Mouse (Mus musculus) T-helper 1 cell (primary cell): ENCODE results near the gene Gm20517.

Experiments
- in situ Hi-C: fragments of 300-600 bp; cut with MboI, MseI; formaldehyde crosslinking; loops from one replicate; pipeline ENCODE4 v1.15.1; 2025; ENCODE audit warnings: high pct_unique_total_duplicates

The Gm20517 gene

GRCm38 (mm10) chr17:47672311-47673111 is 61.1 kb downstream of the Gm20517 start:
- in situ Hi-C loops: no loop called here

- in situ Hi-C loops: no loop called here
These were observed 65.2 kb downstream of the Gm20517 start for GRCm38 (mm10) chr17:47676581-47676980.

GRCm38 (mm10) chr17:47678238-47678637 is 66.8 kb downstream of the Gm20517 start:
- in situ Hi-C loops: no loop called here

- in situ Hi-C loops: no loop called here
These were observed 67.3 kb downstream of the Gm20517 start for GRCm38 (mm10) chr17:47678702-47679101.

- in situ Hi-C loops: no loop called here
These were observed 71.4 kb downstream of the Gm20517 start for GRCm38 (mm10) chr17:47682836-47683235.

- in situ Hi-C loops: no loop called here
These were observed 76.3 kb downstream of the Gm20517 start for GRCm38 (mm10) chr17:47687409-47688343.

- in situ Hi-C loops: no loop called here
These were observed 76.9 kb downstream of the Gm20517 start, which contains the start of gene Tomm6 for GRCm38 (mm10) chr17:47688344-47688607. Tomm6 (minus strand) TSS chr17:47688386.

GRCm38 (mm10) chr17:47688608-47689575 is 77.5 kb downstream of the Gm20517 start, which contains the start of gene Frs3:
Frs3 (plus strand) TSS chr17:47689030.
- in situ Hi-C loops: no loop called here

- in situ Hi-C loops: no loop called here
These were observed 78.5 kb downstream of the Gm20517 start for GRCm38 (mm10) chr17:47689894-47690293.

- in situ Hi-C loops: no loop called here
These were observed 80.3 kb downstream of the Gm20517 start for GRCm38 (mm10) chr17:47691650-47692049.

GRCm38 (mm10) chr17:47693671-47694441 is 82.5 kb downstream of the Gm20517 start:
- in situ Hi-C loops: no loop called here

GRCm38 (mm10) chr17:47694442-47694502 is 82.9 kb downstream of the Gm20517 start, which contains the start of gene Gm21981:
Gm21981 (minus strand) TSS chr17:47694455.
- in situ Hi-C loops: no loop called here

GRCm38 (mm10) chr17:47694503-47695336 is 83.3 kb downstream of the Gm20517 start, which contains the start of gene Prickle4:
Prickle4 (minus strand) TSS chr17:47694736.
- in situ Hi-C loops: no loop called here

GRCm38 (mm10) chr17:47695337-47695710 is 83.9 kb downstream of the Gm20517 start:
- in situ Hi-C loops: no loop called here

- in situ Hi-C loops: no loop called here
These were observed 86.8 kb downstream of the Gm20517 start for GRCm38 (mm10) chr17:47698156-47698555.

- in situ Hi-C loops: no loop called here
These were observed 87.7 kb downstream of the Gm20517 start for GRCm38 (mm10) chr17:47699055-47699454.

GRCm38 (mm10) chr17:47701793-47702192 is 90.4 kb downstream of the Gm20517 start:
- in situ Hi-C loops: no loop called here

- in situ Hi-C loops: no loop called here
These were observed 91.4 kb downstream of the Gm20517 start for GRCm38 (mm10) chr17:47702548-47703345.

- in situ Hi-C loops: no loop called here
These were observed 92.2 kb downstream of the Gm20517 start for GRCm38 (mm10) chr17:47703556-47703955.
